Mouse (Mus musculus): ENCODE results near the gene Psmd14. TPM values are rescaled to one million over a fixed set of nuclear protein-coding genes. Genes with fewer than 3 reads are reported as not detected.

Gene Psmd14
- polyA plus RNA-seq, 1 experiment = 22.5 TPM

DNA sequence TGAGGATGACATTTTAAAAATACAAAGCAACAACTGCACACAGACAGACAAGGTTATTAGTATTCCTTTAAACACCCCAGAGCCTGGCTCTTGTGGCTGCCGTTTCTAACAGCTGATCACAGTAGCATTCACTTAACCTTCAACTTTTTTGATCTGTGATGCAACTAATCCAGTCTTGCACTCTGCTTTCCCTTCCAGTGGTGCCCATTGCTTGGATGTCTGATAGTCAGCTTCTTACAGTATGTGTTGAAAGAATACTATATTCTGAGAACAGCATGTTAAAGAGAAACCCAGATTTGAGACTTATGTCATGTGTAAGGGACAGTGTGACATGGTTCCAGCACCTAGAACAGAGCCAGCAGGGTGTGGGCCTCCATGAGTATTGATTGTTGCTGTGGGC, 34.6 kb downstream of the Psmd14 start:
- TF ChIP-seq POLR2A (IDR thresholded peaks at IDR 0.05; ENCODE audit: low read depth, low read length) (no peak), CTCF (conservative IDR thresholded peaks at IDR 0.05; ENCODE audit: insufficient read depth, insufficient read length, low read depth, low read length) (no peak)
- Histone ChIP-seq H3K27me3 (replicated peaks; ENCODE audit: control insufficient read depth, insufficient read depth, low read length) (no peaks in the 10 kb centered on the region), H3K4me1 (ENCODE audit: control insufficient read depth, insufficient read depth, low read length) (no peaks in the 10 kb centered on the region), H3K36me3 (ENCODE audit: control insufficient read depth, insufficient read depth, low read length) (no peaks in the 10 kb centered on the region), H3K4me3 (ENCODE audit: insufficient read depth, low read depth, low read length) (no peak overlapping the region), H3K27ac (ENCODE audit: insufficient read depth, low read depth, low read length) (no peak overlapping the region)
- 37% methylated on average over 1 of the region's 1 CpGs for WGBS
- no peak for DNase-seq

DNA sequence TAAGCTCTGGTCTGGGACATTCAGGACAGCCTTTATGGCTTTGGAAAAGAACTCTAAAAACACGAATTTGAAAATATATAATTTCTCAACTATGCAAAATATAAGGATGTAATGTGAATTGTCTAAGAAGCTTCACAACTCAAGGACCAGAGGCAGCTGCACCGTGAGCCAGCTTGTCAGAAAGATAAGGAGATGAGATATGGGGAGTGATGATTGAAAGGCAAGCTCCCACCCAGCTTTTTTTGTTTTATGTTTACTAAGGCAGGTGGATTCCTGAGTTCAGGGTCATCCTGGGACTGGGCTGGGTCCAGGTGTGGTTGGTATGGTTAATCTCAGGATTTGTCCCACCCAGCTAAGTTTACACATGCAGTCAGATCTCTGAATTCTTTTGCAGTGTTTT, 35.1 kb downstream of the Psmd14 start:
- no peak overlapping the region for H3K4me3 ChIP-seq (ENCODE audit: insufficient read depth, low read depth, low read length)
- TF ChIP-seq CTCF (conservative IDR thresholded peaks at IDR 0.05; ENCODE audit: insufficient read depth, insufficient read length, low read depth, low read length) = no peak
- no peak for TF ChIP-seq POLR2A (IDR thresholded peaks at IDR 0.05; ENCODE audit: low read depth, low read length)
- no peak for DNase-seq
- no peak overlapping the region for H3K27ac ChIP-seq (ENCODE audit: insufficient read depth, low read depth, low read length)
- 83% methylated on average over 2 of the region's 2 CpGs for WGBS
- H3K4me1 ChIP-seq (ENCODE audit: control insufficient read depth, insufficient read depth, low read length) = no peaks in the 10 kb centered on the region
- H3K27me3 ChIP-seq (replicated peaks; ENCODE audit: control insufficient read depth, insufficient read depth, low read length) = no peaks in the 10 kb centered on the region
- H3K36me3 ChIP-seq (ENCODE audit: control insufficient read depth, insufficient read depth, low read length) = no peaks in the 10 kb centered on the region

DNA sequence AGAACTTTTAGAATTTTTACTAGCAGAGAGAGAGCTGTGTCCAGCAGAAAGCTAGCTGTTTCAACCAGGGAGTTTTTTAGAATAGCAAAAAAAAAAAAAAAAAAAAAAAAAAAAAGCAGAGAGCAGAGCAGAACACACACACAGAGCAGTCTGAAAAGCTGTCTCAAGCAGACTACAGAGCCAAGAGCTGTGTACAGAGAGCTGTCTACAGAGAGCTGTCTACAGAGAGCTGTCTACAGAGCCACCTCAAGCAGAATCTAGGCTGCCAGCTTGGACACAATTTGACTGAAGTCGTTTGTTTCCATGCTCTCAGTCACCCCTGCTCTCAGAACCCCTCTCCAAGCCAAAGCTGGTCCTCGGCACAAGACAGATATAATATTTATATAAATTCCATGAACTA, 35.9 kb downstream of the Psmd14 start:
- Histone ChIP-seq H3K4me1 (ENCODE audit: control insufficient read depth, insufficient read depth, low read length) (no peaks in the 10 kb centered on the region), H3K27ac (ENCODE audit: insufficient read depth, low read depth, low read length) (no peak overlapping the region), H3K27me3 (replicated peaks; ENCODE audit: control insufficient read depth, insufficient read depth, low read length) (no peaks in the 10 kb centered on the region), H3K36me3 (ENCODE audit: control insufficient read depth, insufficient read depth, low read length) (no peaks in the 10 kb centered on the region), H3K4me3 (ENCODE audit: insufficient read depth, low read depth, low read length) (no peak overlapping the region)
- TF ChIP-seq CTCF (conservative IDR thresholded peaks at IDR 0.05; ENCODE audit: insufficient read depth, insufficient read length, low read depth, low read length) (no peak), POLR2A (IDR thresholded peaks at IDR 0.05; ENCODE audit: low read depth, low read length) (no peak)
- WGBS = 60% methylated on average over 2 of the region's 2 CpGs
- DNase-seq = no peak

DNA sequence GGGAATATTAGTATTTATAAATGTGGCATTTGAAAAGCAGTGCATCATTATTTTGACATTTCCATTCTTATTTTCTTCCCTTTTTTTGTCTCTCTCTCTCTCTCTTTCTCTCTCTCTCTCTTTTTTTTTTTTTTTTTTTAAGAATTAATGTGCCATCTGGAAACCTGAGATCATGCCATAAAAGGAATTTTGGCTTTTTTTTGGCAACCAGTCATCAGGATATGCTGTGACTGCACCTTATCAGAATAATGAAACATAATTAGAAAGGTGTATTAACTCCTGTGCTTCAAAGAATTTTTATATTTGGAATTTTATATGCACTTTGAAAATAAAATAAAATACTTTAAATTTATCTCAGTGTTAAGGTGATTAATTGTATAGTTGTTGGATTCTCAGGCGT, 39.2 kb downstream of the Psmd14 start:
- no peak for TF ChIP-seq CTCF (conservative IDR thresholded peaks at IDR 0.05; ENCODE audit: insufficient read depth, insufficient read length, low read depth, low read length)
- TF ChIP-seq POLR2A (IDR thresholded peaks at IDR 0.05; ENCODE audit: low read depth, low read length) = no peak
- WGBS = 95% methylated on average over 1 of the region's 1 CpGs
- H3K4me1 ChIP-seq (ENCODE audit: control insufficient read depth, insufficient read depth, low read length) = no peaks in the 10 kb centered on the region
- no peak for DNase-seq
- H3K27ac ChIP-seq (ENCODE audit: insufficient read depth, low read depth, low read length) = no peak overlapping the region
- H3K36me3 ChIP-seq (ENCODE audit: control insufficient read depth, insufficient read depth, low read length) = no peaks in the 10 kb centered on the region
- H3K4me3 ChIP-seq (ENCODE audit: insufficient read depth, low read depth, low read length) = no peak overlapping the region
- no peaks in the 10 kb centered on the region for H3K27me3 ChIP-seq (replicated peaks; ENCODE audit: control insufficient read depth, insufficient read depth, low read length)

DNA sequence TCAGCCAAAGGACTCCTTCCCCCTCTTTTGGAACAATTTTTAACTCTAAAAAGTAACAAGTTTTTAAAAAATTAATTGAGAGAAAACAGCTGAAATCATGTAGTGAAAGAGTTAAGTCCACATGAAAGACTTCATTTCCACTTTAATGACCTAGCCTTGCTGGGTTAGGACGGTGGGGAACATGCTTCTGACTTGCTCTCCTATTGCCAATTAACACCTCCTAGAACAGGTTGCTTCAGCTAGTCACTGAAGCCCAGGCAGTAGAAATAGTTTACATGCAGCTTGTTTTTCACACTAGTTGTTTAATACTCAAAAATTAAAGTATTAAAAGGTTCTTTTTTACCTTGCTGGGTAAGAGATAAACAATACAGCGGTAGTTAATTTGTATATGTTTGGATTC, 39.8 kb downstream of the Psmd14 start:
- Histone ChIP-seq H3K4me1 (ENCODE audit: control insufficient read depth, insufficient read depth, low read length) (no peaks in the 10 kb centered on the region), H3K27me3 (replicated peaks; ENCODE audit: control insufficient read depth, insufficient read depth, low read length) (no peaks in the 10 kb centered on the region), H3K36me3 (ENCODE audit: control insufficient read depth, insufficient read depth, low read length) (no peaks in the 10 kb centered on the region), H3K4me3 (ENCODE audit: insufficient read depth, low read depth, low read length) (no peak overlapping the region), H3K27ac (ENCODE audit: insufficient read depth, low read depth, low read length) (no peak overlapping the region)
- TF ChIP-seq POLR2A (IDR thresholded peaks at IDR 0.05; ENCODE audit: low read depth, low read length) (no peak), CTCF (conservative IDR thresholded peaks at IDR 0.05; ENCODE audit: insufficient read depth, insufficient read length, low read depth, low read length) (no peak)
- no peak for DNase-seq
- WGBS = 61% methylated on average over 2 of the region's 2 CpGs

DNA sequence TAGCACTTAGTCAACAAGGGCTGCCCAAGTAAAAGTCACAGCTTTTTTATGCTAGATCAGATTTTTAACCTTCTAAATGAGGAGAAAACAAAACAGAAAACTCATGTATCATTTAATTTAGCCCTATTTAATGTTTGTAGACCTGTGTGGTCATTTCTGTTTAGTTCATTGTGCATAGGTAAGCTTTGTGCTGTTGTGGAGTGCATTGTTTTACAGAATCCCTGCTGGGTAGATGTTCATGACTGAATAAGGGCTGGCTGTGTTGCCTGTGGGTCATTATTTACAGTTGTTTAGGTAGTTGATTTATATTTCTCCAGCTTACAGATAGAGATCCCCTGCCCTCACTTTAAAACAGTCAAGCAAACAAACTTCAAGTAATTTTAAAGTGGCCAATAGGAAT, 40.9 kb downstream of the Psmd14 start:
- H3K4me1 ChIP-seq (ENCODE audit: control insufficient read depth, insufficient read depth, low read length) = no peaks in the 10 kb centered on the region
- H3K36me3 ChIP-seq (ENCODE audit: control insufficient read depth, insufficient read depth, low read length) = no peaks in the 10 kb centered on the region
- no peak for DNase-seq
- no peak for TF ChIP-seq CTCF (conservative IDR thresholded peaks at IDR 0.05; ENCODE audit: insufficient read depth, insufficient read length, low read depth, low read length)
- TF ChIP-seq POLR2A (IDR thresholded peaks at IDR 0.05; ENCODE audit: low read depth, low read length) = no peak
- no peak overlapping the region for H3K27ac ChIP-seq (ENCODE audit: insufficient read depth, low read depth, low read length)
- no peaks in the 10 kb centered on the region for H3K27me3 ChIP-seq (replicated peaks; ENCODE audit: control insufficient read depth, insufficient read depth, low read length)
- no peak overlapping the region for H3K4me3 ChIP-seq (ENCODE audit: insufficient read depth, low read depth, low read length)

DNA sequence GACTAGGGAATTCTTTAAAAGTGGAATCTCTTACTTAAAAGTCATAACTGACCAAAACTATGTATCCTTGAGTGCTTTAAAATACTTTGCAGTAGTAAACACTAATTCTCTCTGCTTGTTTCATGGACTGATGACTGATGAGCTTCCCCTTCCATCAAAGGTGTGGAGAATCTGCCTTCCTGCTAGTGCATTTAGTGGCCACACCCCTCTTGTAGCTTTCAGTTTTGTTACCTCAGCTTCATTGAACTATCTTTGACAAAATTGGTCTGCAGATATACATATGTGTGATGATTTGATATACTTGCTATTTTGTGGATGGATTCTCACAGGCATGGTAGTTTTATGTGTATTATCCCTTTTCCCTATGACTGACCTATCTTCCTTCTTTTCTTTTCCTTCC, 43.5 kb downstream of the Psmd14 start:
- H3K4me1 ChIP-seq (ENCODE audit: control insufficient read depth, insufficient read depth, low read length) = no peaks in the 10 kb centered on the region
- H3K27ac ChIP-seq (ENCODE audit: insufficient read depth, low read depth, low read length) = no peak overlapping the region
- H3K27me3 ChIP-seq (replicated peaks; ENCODE audit: control insufficient read depth, insufficient read depth, low read length) = no peaks in the 10 kb centered on the region
- no peak for DNase-seq
- TF ChIP-seq CTCF (conservative IDR thresholded peaks at IDR 0.05; ENCODE audit: insufficient read depth, insufficient read length, low read depth, low read length) = no peak
- no peak for TF ChIP-seq POLR2A (IDR thresholded peaks at IDR 0.05; ENCODE audit: low read depth, low read length)
- no peaks in the 10 kb centered on the region for H3K36me3 ChIP-seq (ENCODE audit: control insufficient read depth, insufficient read depth, low read length)
- no peak overlapping the region for H3K4me3 ChIP-seq (ENCODE audit: insufficient read depth, low read depth, low read length)
